Mouse (Mus musculus) thymus, adult 2 months (tissue): Measurements from ENCODE around the gene Rnf2. TPM values are rescaled to one million over a fixed set of nuclear protein-coding genes. Genes with fewer than 3 reads are reported as not detected.

ENCODE experiments used
- DNase-seq: peaks from one replicate; pipeline ENCODE4 v3.0.0; 2021
- H3K27ac ChIP-seq: fragments of 200-500 bp; 2 replicates; pipeline ENCODE4 v1.5.1; 2012; ENCODE audit warnings: low read length, control low read depth; ENCODE audit not compliant: control insufficient read depth, insufficient read depth
- H3K27me3 ChIP-seq: fragments of 200-500 bp; 2 replicates; pipeline ENCODE4 v1.6.1; 2012; ENCODE audit warnings: mild to moderate bottlenecking, low read length, moderate library complexity, mixed read lengths; ENCODE audit not compliant: control insufficient read depth, insufficient read depth
- H3K36me3 ChIP-seq: fragments of 200-500 bp; 2 replicates; pipeline ENCODE4 v1.6.1; 2012; ENCODE audit warnings: mild to moderate bottlenecking, low read length, moderate library complexity; ENCODE audit not compliant: control insufficient read depth, insufficient read depth
- H3K4me1 ChIP-seq: fragments of 200-500 bp; replicated peaks from 2 replicates; pipeline ENCODE4 v1.6.1; 2012; ENCODE audit warnings: low read length; ENCODE audit not compliant: control insufficient read depth, insufficient read depth
- H3K4me3 ChIP-seq: fragments of 200-500 bp; 2 replicates; pipeline ENCODE4 v1.5.1; 2012; ENCODE audit warnings: mild to moderate bottlenecking, low read length, control low read depth, moderate library complexity; ENCODE audit not compliant: control insufficient read depth, insufficient read depth
- CTCF ChIP-seq: fragments of 200-500 bp; IDR thresholded peaks from 2 replicates; pipeline ENCODE4 v1.5.1; 2012; ENCODE audit warnings: mild to moderate bottlenecking, control low read depth, low read length, moderate library complexity, borderline replicate concordance; ENCODE audit not compliant: control insufficient read depth, poor library complexity, insufficient read depth; ENCODE audit errors: extremely low read depth
- POLR2A ChIP-seq: fragments of 200-500 bp; IDR thresholded peaks from 2 replicates; pipeline ENCODE4 v1.6.1; 2012; ENCODE audit warnings: mild to moderate bottlenecking, low read length, control low read depth, moderate library complexity; ENCODE audit not compliant: control insufficient read depth, poor library complexity, insufficient read depth; ENCODE audit errors: extremely low read depth
- WGBS: fragments of 180-500 bp; shearing (Covaris S2); methylation state at CpG from one replicate; pipeline ENCODE4 v1.1.7; 2018; 5-methylcytosine and 5-hydroxymethylcytosine counted together
- polyA plus RNA-seq: library from polyadenylated mRNA; depleted of rRNA; stranded (reverse); fragments of >200 nt; gene quantifications from 2 replicates; pipeline ENCODE4 v1.2.3, GENCODE M21; 2012

Rnf2 gene
- polyA plus RNA-seq, 1 experiment = 36.5 TPM

GRCm38 (mm10) chr1:151499815-151500501, 797 bp downstream of the Rnf2 start:
- Histone ChIP-seq H3K27ac (peak overlapping the region; percentile 47; the same call in 1 of the 2 replicates), H3K4me3 (peak overlapping the region; percentile 77), H3K27me3 (no peaks in the 10 kb centered on the region), H3K4me1 (peaks cover 4% of the 10 kb centered on the region; the same call in 1 of the 2 replicates), H3K36me3 (no peaks in the 10 kb centered on the region)
- no peak for TF ChIP-seq POLR2A
- TF ChIP-seq CTCF = no peak
- whole genome bisulfite sequencing = under 1% methylated on average over 59 of the region's 59 CpGs
- peak; percentile 65 for DNase-seq

- Histone ChIP-seq H3K27ac (no peak overlapping the region), H3K4me1 (peaks cover 4% of the 10 kb centered on the region; the same call in 1 of the 2 replicates), H3K27me3 (no peaks in the 10 kb centered on the region), H3K4me3 (no peak overlapping the region), H3K36me3 (no peaks in the 10 kb centered on the region)
- no peak for TF ChIP-seq POLR2A
- TF ChIP-seq CTCF = no peak
- WGBS = 79% methylated on average over 3 of the region's 3 CpGs
- no peak for DNase-seq
Measured at GRCm38 (mm10) chr1:151498381-151498780, 2.4 kb downstream of the Rnf2 start.

- H3K4me1 ChIP-seq = peaks cover 4% of the 10 kb centered on the region; the same call in 1 of the 2 replicates
- no peak overlapping the region for H3K27ac ChIP-seq
- DNase-seq = no peak
- no peaks in the 10 kb centered on the region for H3K27me3 ChIP-seq
- TF ChIP-seq CTCF (no peak), POLR2A (no peak)
- 85% methylated on average over 2 of the region's 2 CpGs for WGBS
- no peak overlapping the region for H3K4me3 ChIP-seq
- H3K36me3 ChIP-seq = no peaks in the 10 kb centered on the region
Measured at GRCm38 (mm10) chr1:151497942-151498341, 2.8 kb downstream of the Rnf2 start.

DNA sequence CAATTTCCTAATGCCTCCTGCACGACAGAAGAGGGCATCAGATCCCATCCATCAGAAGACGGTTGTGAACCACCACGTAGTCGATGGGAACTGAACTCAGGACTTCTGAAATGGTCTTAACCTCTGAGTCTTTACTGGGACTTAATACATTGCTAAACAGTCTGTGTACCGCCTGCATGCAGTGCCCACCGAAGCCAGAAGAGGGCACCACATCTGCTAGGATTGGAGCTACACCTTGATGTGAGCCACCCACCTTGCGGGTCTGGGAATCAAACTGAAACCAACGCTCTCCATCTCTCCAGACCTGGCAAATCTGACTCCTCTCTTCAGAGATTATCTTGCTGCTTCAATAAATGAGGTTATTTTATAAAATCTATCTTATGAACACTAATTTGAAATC, 3.7 kb downstream of the Rnf2 start:
- Histone ChIP-seq H3K4me3 (no peak overlapping the region), H3K36me3 (no peaks in the 10 kb centered on the region), H3K4me1 (peaks cover 4% of the 10 kb centered on the region; the same call in 1 of the 2 replicates), H3K27ac (no peak overlapping the region), H3K27me3 (no peaks in the 10 kb centered on the region)
- WGBS = 97% methylated on average over 8 of the region's 8 CpGs
- no peak for TF ChIP-seq POLR2A
- peak; percentile 43; the same call in 1 of the 2 replicates for TF ChIP-seq CTCF
- DNase-seq = peak; percentile 60

GRCm38 (mm10) chr1:151495635-151496285, 5.0 kb downstream of the Rnf2 start:
- no peak for TF ChIP-seq POLR2A
- no peak for TF ChIP-seq CTCF
- 56% methylated on average over 2 of the region's 2 CpGs for WGBS
- H3K27me3 ChIP-seq = no peaks in the 10 kb centered on the region

GRCm38 (mm10) chr1:151494711-151495110, 6.0 kb downstream of the Rnf2 start:
- Histone ChIP-seq H3K4me3 (no peak overlapping the region), H3K27ac (no peak overlapping the region), H3K36me3 (no peaks in the 10 kb centered on the region), H3K4me1 (peaks cover 4% of the 10 kb centered on the region; the same call in 1 of the 2 replicates), H3K27me3 (no peaks in the 10 kb centered on the region)
- WGBS = 89% methylated on average over 6 of the region's 6 CpGs
- TF ChIP-seq CTCF (no peak), POLR2A (no peak)
- no peak for DNase-seq

More at GRCm38 (mm10) chr1:151495635-151496285, 5.0 kb downstream of the Rnf2 start:
- Histone ChIP-seq H3K36me3 (no peaks in the 10 kb centered on the region), H3K4me3 (no peak overlapping the region), H3K4me1 (peaks cover 4% of the 10 kb centered on the region; the same call in 1 of the 2 replicates), H3K27ac (no peak overlapping the region)
- DNase-seq = no peak

- no peak overlapping the region for H3K27ac ChIP-seq
- no peak overlapping the region for H3K4me3 ChIP-seq
- no peaks in the 10 kb centered on the region for H3K36me3 ChIP-seq
- H3K27me3 ChIP-seq = no peaks in the 10 kb centered on the region
- no peak for DNase-seq
- TF ChIP-seq CTCF = no peak
- no peak for TF ChIP-seq POLR2A
- peaks cover 4% of the 10 kb centered on the region; the same call in 1 of the 2 replicates for H3K4me1 ChIP-seq
Measured at GRCm38 (mm10) chr1:151493826-151494225, 6.9 kb downstream of the Rnf2 start.
